Mouse (Mus musculus): ENCODE data around the gene Ctla4.
A peak's percentile ranks its signal among the peaks of the same experiment; 100 is the strongest.

The Ctla4 gene

DNA sequence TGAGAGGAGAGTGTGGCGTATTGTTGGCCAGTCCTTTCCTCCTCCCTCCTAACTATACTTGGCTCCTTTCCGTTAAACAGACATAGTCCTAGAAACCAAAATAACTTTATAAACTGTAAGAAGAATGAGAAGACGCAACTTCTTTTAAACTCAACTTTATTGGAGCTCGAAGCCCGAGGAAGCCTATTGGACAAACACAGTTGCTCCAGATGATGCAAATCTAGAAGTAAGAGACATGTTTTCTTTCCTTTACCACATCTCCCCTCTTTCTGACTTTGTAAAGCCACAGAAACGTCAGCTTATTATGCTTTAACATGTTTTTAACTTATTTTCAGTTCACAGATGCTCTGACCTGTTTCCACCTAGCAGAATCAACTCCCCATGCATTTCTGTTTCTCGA, at the start of gene Ctla4:
Gene Ctla4, plus strand, starts transcription at position 20 of the 400 bp plus-strand sequence.
- DNase-seq, result no peak

DNA sequence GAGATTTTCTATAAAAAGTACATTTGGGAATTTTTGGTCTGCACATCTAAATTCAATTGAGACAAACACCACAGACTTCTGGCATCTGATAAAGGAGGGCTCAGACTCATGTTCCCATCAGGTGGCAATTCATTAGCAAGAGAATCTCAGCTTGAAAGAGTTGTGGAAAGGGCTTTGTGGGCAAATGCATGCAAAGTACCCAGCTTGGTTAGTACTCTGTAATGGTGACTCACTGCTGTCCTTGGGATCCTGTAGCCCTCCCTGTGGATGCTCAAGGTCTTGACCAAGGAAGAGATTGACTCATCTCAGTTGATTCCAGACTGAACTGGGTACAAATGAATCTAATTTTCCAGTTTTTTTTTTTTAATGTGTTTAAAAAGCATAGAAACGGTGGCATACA, 47.6 kb upstream of the Ctla4 start:
- DNase-seq, result no peak

DNA sequence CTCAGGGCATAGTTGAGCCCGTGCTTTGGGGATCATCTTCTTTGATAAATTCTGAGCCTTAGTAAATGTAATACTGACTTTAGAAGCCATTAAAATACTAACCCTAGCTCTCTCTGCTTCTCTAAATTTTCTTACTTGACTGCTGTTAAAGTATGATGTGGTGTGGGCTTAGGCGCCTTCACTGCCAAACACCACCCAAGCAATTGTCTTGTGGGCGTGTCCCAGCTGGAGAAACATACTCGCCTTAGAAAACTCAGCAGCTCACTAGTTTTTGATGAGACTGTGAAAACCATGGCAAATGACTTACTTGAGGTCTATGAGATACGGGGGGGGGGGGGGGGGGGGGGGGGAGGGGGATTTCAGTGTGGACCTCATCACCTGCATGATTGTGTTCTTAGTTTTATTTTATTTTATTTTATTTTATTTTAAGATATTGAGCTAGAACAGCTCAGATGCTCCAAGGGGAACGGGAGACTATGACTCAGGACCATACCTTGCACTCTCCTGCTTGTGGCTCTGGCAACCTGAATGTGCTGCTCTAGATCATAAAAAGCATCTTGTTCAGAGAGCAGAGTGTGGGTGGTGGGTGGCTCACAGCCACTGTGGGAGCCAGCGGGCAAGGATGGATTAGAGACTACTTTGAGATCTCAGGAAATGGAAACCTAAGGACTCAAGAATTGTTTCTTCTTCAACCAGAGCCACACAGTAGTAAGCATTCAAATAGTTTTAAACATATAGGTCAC, 41.3 kb upstream of the Ctla4 start:
- DNase-seq, result no peak

DNA sequence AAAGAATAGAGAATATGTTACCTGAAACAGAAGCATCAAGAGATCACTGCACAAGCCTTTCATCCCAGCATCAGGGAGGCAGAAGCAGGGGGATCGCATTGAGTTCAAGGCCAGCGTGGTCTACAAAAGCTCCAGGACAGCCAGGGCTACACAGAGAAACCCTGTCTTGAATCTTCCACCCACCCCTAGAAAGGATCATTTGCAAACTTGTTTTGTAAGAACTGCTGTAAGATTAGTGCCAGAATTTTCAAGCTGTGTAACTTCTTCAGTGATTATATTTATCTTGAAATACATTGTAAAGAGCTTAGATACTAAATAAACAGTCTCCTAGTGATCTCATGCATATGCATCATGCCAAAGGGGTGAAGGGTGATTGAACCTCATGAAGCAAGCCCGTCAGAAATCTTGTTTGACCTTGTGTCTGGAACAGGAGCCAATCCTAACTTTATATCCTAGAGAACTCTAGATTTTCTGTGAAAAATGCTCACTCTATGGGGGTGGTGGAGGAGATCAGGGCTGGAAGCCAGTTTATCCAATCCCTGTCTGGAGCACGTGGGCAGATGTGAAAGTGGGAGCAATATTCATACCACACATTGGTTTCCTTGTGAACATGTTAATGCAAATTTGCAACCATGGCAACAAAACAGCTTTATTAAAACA, 40.1 kb upstream of the Ctla4 start:
- no peak for DNase-seq

DNA sequence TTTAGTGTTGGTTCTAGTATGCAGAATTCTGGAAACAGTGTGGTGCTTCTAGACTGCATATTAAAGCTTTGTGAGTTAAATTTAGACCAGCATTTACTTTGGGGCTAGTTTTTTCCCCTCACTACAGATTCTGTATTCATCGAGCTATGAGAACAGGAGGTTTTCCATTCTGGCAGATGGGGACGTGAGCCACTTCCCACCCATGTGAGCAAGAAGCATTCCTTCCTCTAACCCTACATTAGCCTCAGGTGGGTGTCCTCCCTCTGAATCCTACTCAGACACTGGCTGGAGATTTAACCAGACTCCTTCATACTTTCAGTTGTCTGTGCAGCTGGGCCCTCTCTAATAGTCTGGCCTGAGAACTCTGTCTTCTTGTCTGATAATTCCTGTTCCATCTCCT, 37.7 kb upstream of the Ctla4 start:
- no peak for DNase-seq

DNA sequence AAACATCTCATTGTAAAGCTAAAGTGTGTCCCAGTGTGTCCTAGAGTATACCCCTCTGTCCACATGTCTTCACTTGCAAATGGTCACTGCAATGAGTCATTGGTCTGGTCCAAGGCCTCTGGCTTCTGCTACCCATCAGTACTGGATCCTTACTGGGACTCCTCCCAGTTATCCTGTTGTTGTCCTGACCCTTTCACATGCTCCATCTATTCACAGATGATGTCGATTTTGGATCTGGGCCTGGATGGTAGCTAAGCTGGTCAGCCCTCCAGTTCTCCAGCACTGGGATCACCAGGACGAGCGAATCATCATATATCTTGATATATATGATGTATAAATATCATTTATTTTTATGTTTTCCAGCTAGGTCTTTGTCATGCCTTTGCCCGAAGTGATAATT, 37.0 kb upstream of the Ctla4 start:
- no peak for DNase-seq

DNA sequence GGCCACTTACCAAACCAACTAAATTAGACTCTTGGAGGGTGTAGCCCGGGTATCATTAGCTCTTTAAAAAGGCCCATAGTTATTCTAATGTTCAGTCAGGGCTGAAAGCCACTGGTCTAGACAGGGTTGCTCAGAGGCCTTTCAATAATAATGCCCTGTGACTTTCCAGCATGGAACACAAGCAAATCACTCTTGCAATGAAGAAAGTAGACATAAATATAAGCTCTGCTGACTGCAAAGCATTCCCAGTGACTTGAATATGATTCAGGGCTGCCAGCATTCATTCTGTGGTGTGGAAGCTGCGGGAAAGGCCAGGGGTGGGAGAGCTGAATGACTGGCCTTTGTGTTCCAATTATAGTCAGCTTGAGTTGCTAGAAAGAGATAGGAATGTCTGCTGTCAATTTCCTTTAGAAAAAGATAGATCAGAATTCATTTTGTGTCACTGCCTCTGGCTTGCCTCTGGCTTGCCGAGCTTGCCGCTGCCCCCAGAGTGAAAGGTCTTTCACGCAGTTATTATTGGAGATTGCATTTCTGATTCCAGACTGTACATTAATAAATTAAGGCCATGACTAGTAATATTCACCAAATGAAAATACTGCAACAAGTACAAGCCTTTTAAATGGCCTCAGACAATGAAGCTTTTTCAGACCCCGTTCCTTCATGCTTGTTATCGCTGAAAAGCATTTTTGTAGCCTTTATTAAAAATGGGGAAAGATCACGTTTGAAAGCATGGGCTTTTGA, 35.6 kb upstream of the Ctla4 start:
- DNase-seq, result no peak

DNA sequence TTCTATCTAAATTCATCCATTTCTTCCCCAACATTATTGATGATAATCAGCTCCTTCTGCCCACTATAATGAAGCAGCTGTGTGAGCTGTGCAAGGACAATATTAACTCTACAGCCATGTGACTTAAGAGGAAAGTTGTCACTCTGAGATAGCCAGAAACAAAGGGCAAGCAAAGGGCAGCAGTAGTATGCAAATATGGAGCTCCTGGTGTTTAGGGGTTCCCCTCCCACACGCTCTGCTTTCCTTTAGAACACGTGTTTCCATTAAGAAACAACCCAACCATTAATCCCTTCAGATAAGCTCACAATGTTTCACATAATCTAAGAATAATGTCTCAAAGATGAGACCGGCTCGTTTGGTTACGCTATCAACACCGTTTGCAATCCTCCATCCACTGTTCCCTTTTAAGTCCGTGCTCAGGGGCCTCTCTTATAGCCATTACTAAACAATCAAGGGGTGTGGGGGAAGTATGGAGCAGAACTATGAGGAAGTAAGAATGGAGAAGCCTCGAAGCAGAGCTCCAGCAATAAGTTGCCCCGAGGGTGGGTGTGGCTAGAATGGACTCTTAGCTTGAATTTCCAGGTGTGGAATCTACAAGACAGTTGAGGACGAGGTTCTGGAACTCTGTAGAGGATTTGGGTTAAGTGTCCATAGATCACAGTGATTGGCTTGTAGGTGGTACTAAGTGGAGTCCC, 34.6 kb upstream of the Ctla4 start:
- no peak for DNase-seq

DNA sequence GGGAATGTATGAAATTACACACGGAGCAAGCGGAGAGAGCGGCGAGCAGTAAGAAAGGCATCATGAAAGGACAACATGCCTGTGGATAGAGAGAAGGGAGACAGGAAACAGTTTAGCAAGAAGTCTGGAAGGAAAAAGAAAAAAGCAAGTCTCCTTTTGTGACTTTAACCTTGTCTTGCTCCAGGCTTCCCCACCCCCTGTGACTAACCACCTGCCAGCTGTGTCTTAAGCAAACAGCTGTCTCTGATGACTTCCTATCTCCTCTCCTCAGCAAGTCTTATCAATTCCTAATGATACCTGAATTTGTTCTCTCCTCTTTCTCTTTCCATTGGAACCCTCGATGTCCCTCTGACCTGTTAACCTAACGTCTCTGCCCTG, 34.0 kb upstream of the Ctla4 start:
- no peak for DNase-seq

DNA sequence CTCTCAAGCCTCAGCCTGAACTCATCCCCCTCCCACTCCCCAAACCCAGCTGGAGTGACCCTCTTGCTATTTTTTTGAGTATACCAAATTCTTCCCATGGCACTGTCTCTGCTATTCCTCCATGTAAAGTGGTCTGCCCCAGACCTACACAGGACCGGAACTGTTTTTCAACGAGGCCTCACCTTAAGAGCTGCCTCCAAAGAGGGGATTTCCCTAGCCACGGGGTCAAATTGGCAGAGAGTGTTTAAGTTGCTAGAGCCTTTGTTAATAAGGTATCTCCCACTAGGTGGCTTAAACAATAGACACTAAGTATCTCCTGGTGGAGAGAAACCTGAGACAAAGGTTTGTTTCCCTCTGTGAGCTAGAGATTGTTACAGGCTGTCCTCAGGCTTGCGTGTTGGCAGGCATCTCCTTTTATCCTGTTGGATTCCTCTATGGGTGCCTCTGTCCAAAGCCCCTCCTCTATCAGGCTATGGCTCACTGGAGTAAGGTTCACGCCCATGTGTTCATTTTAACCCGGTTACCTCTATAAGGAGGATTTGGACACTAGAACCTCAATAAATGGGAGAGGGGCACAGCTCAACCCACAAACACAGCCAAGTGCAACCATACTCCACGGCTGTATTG, 33.4 kb upstream of the Ctla4 start:
- peak in 1 of 2 experiments; percentile 17 for DNase-seq

DNA sequence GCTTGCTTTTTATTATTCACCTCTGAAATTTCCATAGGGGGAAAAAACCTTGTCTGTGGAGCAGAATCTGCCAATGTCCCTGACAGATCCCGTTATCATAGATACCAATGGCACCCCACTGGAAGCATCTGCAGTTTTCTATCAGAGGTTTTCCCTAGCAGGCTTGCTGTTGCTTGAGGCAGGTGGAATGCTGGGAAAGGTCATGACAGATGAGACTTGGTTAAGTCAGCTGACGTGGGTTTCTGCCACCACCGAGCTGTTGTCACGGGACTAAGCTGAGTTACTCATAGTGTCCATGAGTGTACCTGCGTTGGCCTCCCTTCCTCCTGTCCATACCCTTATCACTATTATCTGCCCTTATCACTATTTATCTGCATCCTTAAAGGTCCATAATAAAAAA, 32.8 kb upstream of the Ctla4 start:
- no peak for DNase-seq

DNA sequence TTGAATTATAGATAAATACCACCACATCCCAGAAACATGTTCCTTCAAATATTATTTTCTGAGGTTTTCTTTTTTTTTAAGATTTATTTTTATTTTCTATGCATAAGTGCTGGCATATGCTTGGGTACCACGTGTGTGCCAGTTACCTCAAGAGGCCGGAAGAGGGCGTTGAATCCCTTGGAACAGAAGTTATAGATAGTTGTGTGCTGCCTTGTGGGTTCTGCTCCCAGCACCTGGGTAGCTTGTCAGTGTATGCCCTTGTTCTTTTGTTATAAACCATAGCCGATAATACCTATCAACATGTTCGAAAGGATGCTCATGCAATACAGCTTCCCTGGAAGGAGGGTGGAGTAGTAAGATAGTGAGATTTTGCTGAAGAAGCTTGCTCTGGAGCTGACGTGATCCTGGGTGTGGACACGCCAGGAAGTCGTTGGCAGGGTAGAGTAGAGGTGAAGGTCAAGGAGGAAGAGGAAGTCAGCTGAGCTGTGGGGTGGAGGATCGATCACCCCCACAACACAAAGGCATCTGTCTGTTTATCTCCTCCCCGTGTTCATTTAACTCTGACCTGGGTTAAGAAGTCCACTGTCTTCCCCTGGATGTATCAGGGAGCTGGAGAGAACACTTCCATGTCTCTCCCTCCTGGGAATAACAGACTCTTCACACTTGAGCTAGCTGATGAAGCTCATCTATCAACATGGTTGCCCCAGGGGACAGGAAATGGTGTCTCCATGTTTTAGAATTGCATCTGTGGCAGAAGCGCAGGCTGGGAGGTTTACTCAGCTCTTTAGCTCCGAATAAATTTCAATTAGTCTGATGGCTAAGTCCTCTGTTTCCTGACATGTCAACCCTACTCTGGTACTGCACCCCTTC, 29.2 kb upstream of the Ctla4 start:
- no peak for DNase-seq

DNA sequence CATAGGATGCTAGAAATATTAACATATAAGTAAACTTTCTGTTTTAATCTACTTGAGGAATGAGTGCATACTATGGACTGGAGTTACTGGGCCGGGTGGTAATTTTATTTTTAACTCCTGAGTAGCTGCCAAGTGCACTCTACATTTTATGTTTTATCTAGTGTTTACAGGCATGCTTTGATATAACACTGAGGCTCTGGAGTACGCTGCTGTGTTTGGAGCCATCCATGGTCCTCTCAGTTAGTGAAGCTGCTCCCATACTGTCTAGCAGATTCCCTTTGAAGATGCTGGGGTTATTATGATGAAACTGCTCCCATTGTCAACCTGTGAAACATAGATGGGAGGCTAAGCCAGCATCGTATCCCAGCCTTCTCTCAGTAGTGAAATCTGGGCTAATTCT, 27.6 kb upstream of the Ctla4 start:
- DNase-seq, result no peak

DNA sequence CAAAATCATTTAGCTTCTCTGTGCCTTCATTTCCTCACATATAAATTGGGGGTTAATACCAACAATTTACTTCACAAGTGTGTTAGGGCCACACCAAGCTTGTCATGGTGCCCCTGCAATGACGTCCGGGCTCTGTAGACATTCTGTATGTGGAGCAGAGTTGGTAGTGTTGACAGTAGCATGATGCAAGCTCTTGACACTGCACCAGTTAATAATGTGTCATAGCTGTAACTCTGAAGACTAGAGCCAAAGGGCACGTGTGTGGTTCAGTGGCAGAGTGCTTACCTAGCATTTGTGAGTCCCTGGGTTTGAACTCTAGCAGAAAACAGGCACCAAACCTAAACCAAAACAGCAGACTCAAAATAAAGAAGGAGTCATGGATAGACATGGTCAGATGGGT, 27.0 kb upstream of the Ctla4 start:
- DNase-seq, result no peak

DNA sequence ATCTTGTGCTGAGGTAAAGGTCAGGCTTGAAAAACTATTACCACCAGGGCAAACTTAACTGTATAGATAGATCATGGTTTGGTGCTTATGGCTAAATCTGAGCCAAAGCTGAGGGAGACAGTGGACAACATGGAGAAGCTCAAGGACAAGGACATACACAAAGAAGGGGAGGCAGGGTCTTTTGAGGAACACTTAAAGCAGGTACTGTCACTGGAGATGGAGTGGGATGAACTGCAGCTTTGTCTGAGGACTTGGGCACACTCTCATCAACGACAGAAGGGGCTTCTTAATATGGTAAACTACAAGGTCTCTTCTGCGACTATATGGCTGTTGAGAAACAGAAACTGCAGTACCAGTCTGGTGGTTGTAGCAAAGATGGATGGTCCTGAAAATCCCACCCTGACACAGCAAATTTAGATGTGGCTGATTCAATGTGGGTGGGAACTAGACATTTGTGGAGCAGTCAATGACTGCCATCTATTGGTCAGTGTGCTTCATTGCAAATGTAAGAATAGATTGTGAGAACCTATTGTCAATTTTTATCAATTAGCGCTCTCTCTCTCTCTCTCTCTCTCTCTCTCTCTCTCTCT, 26.3 kb upstream of the Ctla4 start:
- DNase-seq, result peak; percentile 53 to 54

DNA sequence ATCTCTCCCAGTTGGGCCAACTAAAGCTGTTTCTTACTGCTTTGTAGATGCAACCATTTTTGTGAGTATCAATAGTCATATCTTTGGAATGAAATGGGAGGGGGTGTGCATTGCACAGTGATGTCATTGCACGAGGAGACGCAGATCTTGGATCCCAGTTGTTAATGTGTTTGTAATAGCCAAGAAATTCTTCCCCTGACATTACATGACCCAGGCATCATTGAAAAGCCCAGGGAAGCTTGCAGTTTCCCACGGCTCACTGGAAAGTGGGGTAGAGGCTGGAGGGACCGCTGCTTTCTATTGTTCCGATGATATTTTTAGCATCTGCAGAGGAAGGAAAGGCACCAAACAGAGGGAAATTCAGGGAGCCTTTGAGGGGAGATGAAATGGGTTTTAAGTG, 25.8 kb upstream of the Ctla4 start:
- DNase-seq, result no peak

DNA sequence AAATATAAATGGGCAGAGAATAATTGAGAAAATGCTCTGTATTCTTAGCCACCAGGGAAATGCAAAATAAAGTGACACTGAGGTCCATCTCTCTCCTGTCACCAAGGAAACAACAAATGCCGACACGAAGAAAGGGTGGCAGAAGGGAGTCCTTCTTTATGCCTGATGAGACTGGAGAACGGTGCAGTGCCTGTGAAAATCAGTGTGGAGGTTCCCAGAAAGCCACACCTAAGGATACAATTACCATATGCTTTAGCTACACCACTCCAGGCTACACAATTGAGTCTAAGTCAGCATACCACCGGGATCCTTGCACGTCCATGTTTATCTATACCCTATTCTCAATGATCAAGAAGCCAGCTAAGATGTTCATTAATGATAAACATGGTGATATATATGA, 25.4 kb upstream of the Ctla4 start:
- DNase-seq, result no peak

DNA sequence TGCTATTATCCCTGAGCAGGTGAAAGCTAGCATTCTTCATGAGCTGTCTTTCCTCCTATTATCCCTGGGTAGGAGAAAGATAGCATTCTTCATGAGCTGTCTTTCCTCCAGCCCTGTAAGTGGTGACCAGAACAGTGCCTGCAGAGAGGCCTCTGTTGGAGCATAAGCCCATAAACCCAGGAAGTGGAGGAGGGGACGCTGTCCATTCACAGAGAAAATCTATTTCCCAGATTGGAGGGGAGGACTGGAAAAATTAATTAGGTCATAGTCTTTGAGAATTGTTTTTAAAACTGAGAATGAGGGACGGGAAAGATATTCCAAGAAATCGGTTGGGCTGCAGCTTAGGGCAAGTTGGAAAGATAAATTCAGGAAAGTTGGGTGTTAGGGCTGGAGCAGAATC, 24.3 kb upstream of the Ctla4 start:
- DNase-seq, result no peak

DNA sequence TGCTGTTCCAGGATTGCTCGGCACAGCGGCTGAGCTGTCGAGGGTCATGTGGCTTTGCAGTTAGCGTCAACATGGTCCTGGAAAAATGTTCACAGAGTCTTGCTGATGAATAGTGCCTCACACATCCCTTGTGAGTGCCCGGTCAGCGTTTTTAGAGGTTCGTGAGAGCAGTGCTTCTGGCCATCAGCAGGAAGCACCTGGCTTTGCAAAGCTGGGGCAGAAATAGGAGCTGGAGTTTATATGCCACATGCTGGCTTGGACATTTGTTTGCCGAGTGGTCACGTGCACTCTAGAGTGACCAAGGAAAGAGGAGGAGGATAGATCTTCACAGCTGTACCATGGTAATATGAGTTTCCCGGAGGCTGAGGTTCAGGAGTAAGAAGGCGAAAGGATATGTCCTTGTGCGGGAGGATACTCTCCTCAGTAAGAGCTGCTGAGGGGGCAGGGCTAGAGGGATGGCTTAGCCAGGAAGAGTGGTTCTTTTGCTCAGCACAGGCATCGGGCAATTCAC, 23.8 kb upstream of the Ctla4 start:
- no peak for DNase-seq

DNA sequence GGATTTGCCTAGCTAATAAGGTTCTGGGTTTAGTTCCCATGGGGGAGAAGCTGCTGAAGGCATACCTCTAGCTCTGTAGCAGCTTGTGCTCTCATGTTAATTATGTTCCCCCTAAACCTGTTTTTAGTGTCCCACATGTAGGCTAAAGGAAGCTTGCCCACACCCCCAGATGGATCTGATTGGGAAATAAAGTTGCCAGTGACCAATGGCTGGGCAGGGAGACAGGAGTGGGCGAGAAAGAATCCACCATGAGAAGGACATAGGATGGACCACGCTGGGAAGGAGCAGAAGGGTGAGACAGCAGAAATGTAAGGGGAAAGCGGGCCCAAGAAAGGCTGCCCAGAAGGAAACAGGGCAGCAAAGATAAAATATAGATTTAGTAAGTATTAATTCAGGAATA, 23.1 kb upstream of the Ctla4 start:
- DNase-seq, result no peak

DNA sequence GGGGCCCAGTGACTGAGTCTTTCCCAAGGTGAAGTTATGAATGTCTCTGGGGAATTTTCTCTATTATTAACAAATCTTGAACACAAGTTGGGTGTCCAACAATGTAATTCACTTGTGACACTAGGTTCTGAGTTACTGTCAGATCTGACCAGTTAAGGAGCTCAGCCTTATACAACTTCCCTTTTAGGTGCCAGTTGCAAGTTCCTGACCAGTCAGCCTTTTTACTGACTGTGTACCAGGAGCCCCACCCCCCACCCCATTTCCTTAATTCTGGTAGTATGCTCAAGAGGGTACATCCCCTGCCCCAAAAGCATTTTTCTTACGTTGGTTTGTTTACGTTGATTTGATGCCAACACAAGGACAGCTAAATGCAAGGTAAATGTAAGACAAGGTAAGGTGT, 21.6 kb upstream of the Ctla4 start:
- no peak for DNase-seq
